Mouse (Mus musculus): ENCODE measurements around the gene Cyfip2.

DNA sequence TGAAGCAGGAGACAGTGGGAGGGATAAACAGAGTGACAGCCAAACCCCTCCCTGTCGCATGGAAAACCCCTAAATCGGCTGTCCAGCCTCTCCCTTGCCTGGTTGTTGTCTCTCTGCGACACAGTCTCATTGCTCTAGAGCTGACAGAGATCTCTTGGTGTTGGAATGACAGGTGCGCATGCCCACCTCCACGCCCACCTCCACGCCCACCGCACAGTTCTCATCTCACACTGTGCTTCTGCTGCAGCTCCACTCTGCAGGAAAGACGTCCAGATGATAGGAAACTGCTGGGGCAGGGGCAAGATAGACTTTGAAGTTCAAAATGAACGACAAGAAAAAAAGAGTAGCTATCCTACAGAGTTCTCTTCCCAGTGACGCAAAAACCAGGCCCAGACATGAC is 8.6 kb downstream of the Cyfip2 start:
- TF ChIP-seq CTCF (IDR thresholded peaks at IDR 0.05; ENCODE audit: low read depth) (no peak), EP300 (IDR thresholded peaks at IDR 0.05; ENCODE audit: low read depth) (no peak)
